Mouse (Mus musculus) stomach, postnatal 0 days (tissue): ENCODE data around the gene Nacc1.

Experiments
- CTCF ChIP-seq: IDR thresholded peaks from 2 replicates; pipeline ENCODE4 v1.5.1; 2016; ENCODE audit warnings: antibody characterized with exemption, low read depth, mild to moderate bottlenecking, moderate library complexity
- EP300 ChIP-seq: optimal IDR thresholded peaks from 2 replicates; pipeline ENCODE3; 2016; ENCODE audit warnings: antibody characterized with exemption

DNA sequence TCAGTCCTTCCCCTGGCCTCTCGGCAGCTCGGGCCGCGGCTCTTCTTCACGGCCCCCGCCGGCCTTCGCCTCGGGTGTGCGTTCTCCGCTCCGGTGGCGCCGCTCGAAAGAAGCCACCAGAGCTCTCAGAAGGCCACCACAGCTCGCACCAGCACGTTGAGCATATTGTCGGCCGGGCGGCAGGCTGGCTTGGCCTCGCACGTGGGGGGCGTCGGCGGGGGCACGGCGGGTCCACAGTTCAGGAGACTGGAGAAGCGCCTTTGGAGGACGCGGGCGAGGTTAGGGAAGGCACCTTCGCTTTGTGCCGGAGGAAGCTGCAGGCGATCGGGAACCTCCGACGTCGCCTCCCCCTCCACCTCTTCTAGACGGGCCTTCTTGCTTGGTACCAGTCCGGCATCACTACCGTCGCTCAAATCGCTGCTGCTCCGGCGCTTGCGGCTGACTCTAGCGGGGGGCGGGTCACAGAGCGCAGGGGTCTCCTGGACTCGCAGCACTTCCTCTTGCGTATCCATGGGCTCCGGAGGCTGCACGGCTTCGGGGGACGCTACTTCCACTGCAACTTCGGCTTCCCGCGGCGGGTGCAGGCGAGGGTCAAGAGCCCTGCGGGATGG, 25.6 kb downstream of the Nacc1 start:
- no peak for TF ChIP-seq CTCF
- TF ChIP-seq EP300 = no peak
